Mouse (Mus musculus): ENCODE data around the gene Ntpcr.

Ntpcr gene

GRCm38 (mm10) chr8:125773281-125773803, 43.6 kb downstream of the Ntpcr start:
- intact Hi-C loops (cut with DNase I), result no loop called here

DNA sequence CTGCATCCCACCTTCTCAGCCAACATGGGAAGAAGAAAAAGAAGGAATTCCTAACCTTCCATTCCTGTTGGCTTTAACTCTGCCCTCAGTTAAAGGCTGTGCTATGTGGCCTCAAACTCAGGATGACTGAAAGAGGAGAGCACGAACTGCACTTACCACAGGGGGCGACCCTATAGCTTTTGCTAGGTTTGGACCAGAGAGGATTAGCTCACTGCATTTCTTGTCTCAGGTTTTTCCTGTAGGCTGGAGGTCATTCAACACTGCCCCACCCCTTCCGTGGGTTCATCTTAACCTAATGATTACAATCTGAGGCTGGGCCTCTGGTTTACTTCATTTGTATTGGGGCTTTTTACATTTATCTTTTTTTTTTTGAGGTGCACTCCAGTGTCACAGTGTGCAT, 45.3 kb downstream of the Ntpcr start:
- intact Hi-C loops (cut with DNase I), result no loop called here

DNA sequence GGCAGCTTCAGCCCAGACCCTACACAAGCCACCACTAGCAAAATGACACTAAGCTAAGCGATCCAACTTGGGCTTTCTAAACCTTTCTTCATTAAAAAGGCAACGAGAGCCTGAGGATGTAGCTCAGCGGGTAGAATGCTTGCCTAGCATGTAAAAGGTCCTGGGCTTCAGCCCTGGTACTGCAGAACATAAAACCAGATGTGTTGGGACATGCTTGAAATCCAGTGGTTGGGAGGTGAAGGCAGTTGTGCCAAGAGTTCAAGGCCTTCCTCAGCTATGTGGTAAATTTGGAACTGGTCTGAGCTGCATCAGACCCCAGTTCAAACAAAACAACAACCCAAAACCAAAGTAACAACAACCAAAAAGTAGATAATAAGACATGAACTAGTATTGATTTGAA, 46.6 kb downstream of the Ntpcr start:
- intact Hi-C loops (cut with DNase I), result no loop called here

DNA sequence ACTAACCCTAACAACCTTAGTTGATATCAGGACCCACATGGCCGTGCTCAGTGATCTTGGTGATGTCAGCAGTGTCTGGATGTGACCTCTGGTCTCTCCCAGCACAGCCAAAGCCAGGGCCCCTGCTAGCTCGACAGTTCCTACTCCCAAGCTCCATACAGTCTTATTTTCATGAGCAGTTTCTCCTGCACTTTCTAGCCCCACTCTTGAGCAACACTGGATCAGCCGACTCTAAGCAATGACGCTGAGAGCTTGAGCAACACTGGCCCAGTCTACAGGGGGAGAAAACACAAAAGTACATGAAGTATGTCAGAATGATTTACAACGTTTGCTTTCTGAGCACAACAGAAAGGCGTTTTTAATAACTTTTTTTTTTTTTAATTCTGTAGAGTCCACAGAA, 47.0 kb downstream of the Ntpcr start:
- intact Hi-C loops (cut with DNase I), result no loop called here

- intact Hi-C loops (cut with DNase I), result no loop called here
These were observed 47.9 kb downstream of the Ntpcr start for GRCm38 (mm10) chr8:125777478-125778164.

GRCm38 (mm10) chr8:125778919-125779318, 49.2 kb downstream of the Ntpcr start:
- intact Hi-C loops (cut with DNase I), result no loop called here

- intact Hi-C loops (cut with DNase I), result no loop called here
These were observed 49.9 kb downstream of the Ntpcr start for GRCm38 (mm10) chr8:125779656-125780055.

DNA sequence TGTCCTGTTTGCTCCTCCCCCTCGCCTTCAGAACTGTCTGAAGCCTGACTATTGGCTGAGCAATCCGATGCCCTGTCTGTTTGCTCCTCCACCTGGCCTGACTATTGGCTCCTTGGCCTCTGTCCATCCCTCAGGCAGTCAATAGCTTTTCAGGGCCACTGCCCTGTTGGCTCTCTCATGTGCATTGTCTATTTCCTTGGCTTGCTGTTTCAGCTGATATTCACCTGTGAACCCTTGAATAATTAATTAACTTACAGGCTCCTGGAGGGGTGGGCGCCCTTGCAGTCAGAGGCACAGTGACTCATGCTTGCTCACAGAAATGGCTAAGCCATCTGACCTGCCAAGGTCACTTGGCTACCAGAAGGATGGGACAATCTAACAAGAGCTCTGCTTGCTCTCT, 52.4 kb downstream of the Ntpcr start:
- intact Hi-C loops (cut with DNase I), result no loop called here

- intact Hi-C loops (cut with DNase I), result no loop called here
These were observed 57.1 kb downstream of the Ntpcr start for GRCm38 (mm10) chr8:125786886-125787285.

DNA sequence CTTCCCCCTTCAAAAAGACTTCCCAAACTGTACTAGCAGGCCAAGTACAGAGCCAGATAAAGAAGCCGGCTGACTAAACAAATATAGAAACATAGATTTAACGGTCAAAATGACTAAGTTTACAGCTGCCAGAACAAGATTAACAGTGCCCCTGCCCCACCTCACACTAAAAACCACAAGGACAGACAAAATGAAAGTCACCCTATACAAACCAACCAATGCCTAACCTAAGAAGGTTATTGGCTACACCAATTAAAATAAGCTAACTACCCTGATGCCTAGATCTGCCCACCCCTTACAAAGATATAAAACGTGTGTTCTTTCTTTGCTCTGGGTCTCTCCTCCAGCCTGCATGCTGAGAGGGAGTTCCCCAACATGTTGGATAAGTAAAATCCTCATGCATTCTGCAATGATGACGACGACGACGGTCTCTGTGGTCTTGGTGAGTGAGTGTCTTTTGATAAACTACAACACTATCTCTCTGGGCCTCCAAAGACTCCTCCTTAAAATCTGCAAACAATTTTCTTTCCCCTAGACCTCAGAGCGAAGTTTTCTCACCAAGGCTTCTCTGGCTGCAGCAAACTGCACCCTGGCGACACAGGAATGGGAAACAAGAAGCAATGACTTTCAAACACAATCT, 63.2 kb downstream of the Ntpcr start:
- intact Hi-C loops (cut with DNase I), result no loop called here

DNA sequence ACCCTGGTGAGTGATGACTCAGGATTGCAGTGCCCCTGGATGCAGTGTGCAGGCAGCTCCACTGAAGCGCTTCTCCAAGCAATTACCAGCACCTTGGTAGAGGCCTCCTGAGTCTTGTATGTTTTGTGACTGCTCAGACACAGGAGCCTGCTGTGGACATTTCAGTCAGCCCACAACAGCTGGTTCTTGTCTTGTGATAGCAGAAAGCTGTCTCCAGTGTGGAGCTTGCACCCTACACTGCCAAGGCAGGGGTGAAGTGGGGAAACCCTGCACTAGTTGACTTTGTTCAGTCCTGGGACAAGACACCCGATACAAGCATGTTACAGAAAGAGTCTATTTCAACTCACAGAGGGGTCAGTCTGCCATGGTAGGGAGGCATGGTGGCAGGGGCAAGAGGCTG, 65.6 kb downstream of the Ntpcr start:
- intact Hi-C loops (cut with DNase I), result no loop called here

DNA sequence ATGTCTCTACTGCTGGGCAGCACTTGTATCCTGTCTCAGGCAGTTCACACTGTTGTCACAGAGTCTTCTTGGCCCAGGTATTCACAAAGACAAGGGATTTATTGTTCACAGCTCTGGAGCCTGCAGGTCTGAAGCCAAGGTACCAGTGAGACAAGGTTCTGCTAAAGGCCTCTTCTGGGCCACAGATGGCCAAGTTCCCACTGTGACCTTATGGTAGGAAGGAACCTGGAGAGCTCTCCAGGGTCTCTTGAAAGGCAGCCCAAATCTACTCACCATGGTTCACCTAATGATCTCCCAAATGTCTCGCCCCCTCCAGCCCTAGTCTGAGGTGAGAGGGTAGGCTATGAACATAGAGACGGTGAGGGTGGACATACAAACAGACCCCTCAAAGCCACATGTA, 67.2 kb downstream of the Ntpcr start:
- intact Hi-C loops (cut with DNase I), result no loop called here
